Mouse (Mus musculus): ENCODE measurements around the gene Mad2l1.

Mad2l1 gene

DNA sequence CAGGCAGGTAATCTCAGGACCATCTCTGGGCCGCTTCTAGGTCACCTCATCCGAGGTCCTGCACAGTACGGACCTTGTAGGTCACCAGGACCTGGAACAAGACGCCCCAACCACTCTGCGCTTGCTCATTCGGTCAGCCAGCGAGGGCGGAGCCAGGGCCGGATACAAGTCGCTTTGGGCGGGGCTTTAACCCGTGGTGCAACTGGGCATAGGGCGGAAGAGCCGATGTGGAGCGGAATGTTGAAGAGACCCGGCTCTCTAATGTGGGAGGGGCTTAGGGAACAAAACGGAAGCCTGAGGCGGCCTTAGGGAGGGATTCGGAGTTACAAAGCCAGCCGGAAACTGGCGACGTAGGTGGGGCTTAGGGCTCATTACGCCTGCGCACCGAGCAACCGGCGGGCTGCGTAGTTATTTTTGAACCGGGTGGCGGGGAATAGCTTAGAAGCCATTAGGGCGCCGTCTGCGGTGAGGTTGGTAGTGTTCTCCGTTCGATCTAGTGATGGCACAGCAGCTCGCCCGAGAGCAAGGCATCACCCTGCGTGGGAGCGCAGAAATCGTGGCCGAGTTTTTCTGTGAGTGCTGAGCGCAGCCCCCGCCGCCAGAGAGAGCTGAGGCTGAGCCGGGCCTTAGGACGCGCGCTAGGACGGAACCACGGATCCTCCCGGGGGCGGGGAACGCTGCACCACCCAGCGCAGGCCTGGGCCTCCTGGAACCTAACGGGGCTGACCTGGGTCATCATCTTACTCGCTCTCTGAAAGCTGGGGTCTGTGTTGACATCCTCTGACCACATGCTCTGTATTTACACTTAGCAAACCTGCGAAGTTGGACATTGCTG lies at the start of gene Mad2l1:
Mad2l1 (plus strand) TSS at position 363 of the 835 bp plus-strand sequence.
- CTCF ChIA-PET = interaction anchor here (0.5 to 0.7 kb wide), 4 partner anchors 65 to 590 kb away, joined by 3 to 11 read pairs (median 9); no protein-coding TSS in a partner anchor

DNA sequence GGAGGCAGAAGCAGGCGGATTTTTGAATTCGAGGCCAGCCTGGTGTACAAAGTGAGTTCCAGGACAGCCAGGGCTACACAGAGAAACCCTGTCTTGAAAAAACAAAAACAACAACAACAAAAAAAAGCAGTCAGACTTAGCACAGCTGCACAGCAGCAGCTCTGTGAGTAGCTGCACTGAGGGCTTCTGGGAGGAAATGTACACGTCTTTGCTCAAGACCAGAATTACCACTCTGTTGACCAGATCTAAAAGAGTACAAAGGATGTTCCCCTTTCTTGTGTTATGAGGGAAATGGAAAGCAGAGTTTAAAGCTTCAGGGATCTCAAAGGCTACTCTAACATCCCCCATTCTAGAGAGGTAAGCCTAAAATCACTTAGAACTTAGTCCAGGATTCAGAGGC lies 41.5 kb upstream of the Mad2l1 start:
- CTCF ChIA-PET = no interaction called here

GRCm38 (mm10) chr6:66516368-66516767 lies 18.8 kb upstream of the Mad2l1 start:
- CTCF ChIA-PET = no interaction called here

DNA sequence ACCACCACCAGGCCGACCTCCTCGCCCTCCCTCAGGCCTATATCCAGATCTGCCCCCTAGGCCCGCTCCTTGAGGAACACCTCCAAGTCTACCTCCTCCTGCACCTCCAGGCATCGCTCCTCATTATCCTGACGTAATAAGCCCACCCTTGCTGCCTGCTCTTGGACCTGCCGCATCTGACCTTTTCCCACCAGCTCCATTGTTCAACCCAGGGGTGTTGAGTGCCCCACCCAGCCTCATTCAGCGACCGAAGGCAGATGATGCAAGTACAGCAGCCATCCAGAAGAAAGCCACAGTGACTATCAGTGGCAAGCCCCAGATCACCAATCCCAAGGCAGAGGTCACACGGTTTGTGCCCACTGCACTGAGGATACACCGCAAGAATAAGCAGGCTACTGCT lies 6.8 kb upstream of the Mad2l1 start:
- CTCF ChIA-PET = interaction anchor here (1.4 kb wide), 1 partner anchor 15 kb away, joined by 3 read pairs; no protein-coding TSS in a partner anchor

DNA sequence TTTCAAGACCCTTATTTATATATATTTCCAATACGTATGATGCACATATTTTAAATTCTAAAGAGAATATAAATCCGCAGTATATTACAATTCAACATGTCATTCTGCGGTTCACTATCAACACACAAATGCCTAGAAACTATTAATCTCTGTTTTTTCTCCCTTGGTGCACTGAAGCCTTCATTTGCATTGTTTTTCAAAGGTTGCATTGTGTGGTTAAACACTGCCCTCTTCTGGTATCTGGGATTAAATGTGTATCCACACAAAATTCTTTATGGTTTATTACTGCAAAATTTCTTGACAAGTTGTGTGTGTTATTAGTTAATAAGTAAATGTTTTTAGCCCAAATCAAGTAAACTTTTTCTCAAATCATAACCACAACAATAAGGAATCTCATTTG lies 1.9 kb upstream of the Mad2l1 start:
- CTCF ChIA-PET = no interaction called here

DNA sequence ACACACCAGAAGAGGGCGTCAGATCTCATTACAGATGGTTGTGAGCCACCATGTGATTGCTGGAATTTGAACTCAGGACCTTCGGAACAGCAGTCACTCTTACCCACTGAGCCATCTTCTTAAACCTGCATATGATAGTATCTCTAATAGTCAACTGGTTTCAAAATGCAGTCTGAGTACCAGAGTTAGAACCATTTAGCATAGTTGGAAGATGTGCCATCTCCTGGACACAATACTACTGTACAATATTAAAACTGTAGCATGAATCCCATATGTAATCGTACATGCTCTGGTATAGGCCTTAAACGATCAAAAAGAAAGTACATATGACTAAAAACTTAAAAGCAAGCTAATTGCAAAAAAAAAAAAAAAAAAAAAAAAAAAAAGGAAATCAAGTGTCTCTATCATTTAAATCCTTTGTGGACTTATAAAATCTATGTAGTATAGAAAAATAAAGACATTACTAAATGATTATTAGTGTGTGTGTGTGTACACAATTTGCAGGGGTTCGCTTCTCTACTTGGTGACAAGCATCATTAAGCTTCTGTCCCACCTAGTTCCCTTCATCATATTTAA lies 736 bp upstream of the Mad2l1 start:
- CTCF ChIA-PET = interaction anchor here (0.5 to 0.9 kb wide), 5 partner anchors 64 to 1024 kb away, joined by 3 to 11 read pairs (median 9); no protein-coding TSS in a partner anchor

- CTCF ChIA-PET = no interaction called here
Observed at GRCm38 (mm10) chr6:66535966-66536365, 776 bp downstream of the Mad2l1 start.

DNA sequence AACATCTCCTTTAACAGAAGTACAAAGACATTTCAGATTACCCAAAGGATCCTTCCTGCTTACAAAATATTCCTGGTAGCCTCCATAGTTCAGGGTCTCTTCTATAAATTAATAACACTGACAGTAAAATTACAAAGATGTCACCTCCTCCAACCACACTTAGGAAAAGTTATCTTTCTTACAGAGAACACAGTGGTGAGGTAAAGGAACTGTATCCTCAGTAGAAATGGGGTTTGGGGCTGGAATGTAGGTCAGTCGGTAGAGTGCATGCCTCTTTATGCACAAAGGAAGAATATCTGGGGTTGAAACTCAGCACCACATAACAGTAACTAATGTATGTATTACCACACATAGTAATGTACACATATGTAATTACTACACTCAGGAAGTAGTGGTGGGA lies 24.8 kb downstream of the Mad2l1 start, which contains the start of gene Vmn1r32:
Vmn1r32 (minus strand) TSS at position 101 of the 400 bp plus-strand sequence.
- CTCF ChIA-PET = no interaction called here

DNA sequence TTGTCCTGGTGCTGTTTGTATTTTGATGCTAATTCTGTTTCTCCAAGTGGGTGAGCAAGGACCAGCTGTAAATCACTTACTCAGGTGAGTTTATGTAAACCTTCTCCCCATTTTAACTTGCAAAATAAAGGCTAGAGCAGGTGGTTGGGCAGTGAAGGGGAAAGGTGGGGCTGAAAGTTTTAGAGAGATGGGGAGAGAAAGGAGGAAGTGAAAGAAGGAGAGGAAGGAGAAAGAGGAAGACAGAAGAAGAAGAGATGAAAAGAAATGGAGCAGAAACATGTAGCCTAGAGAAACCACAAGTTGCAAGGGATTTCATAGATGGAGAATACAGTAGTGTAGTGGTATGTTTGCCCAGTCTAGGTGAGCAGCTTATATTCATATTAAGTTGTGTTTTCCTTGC lies 60.6 kb downstream of the Mad2l1 start:
- CTCF ChIA-PET = no interaction called here

Measured in spleen, embryonic (tissue).